Mouse (Mus musculus): Measurements from ENCODE around the gene Map3k20. TPM values are rescaled to one million over a fixed set of nuclear protein-coding genes. Genes with fewer than 3 reads are reported as not detected.

Map3k20 gene
- polyA plus RNA-seq, 1 experiment = 9.9 TPM

- no peak for DNase-seq (ENCODE audit: extremely low spot score in 1 of 2, low spot score in 1 of 2)
These were observed 33.8 kb downstream of the Map3k20 start for GRCm38 (mm10) chr2:72319028-72319798.

GRCm38 (mm10) chr2:72320661-72321060, 35.2 kb downstream of the Map3k20 start:
- no peak for DNase-seq (ENCODE audit: extremely low spot score in 1 of 2, low spot score in 1 of 2)

- no peak for DNase-seq (ENCODE audit: extremely low spot score in 1 of 2, low spot score in 1 of 2)
These were observed 36.2 kb downstream of the Map3k20 start for GRCm38 (mm10) chr2:72321591-72321990.

- DNase-seq (ENCODE audit: extremely low spot score in 1 of 2, low spot score in 1 of 2) = no peak
These were observed 37.4 kb downstream of the Map3k20 start for GRCm38 (mm10) chr2:72322681-72323353.

GRCm38 (mm10) chr2:72324436-72324835, 39.0 kb downstream of the Map3k20 start:
- no peak for DNase-seq (ENCODE audit: extremely low spot score in 1 of 2, low spot score in 1 of 2)

- peak in 1 of 2 experiments; percentile 20 for DNase-seq (ENCODE audit: extremely low spot score in 1 of 2, low spot score in 1 of 2)
These were observed 41.1 kb downstream of the Map3k20 start for GRCm38 (mm10) chr2:72326491-72326890.

GRCm38 (mm10) chr2:72328435-72328834, 43.0 kb downstream of the Map3k20 start:
- DNase-seq (ENCODE audit: extremely low spot score in 1 of 2, low spot score in 1 of 2) = no peak

GRCm38 (mm10) chr2:72330955-72331481, 45.6 kb downstream of the Map3k20 start:
- DNase-seq (ENCODE audit: extremely low spot score in 1 of 2, low spot score in 1 of 2) = no peak

- no peak for DNase-seq (ENCODE audit: extremely low spot score in 1 of 2, low spot score in 1 of 2)
These were observed 46.6 kb downstream of the Map3k20 start for GRCm38 (mm10) chr2:72332067-72332466.

- DNase-seq (ENCODE audit: extremely low spot score in 1 of 2, low spot score in 1 of 2) = no peak
These were observed 47.8 kb downstream of the Map3k20 start for GRCm38 (mm10) chr2:72333210-72333609.

DNA sequence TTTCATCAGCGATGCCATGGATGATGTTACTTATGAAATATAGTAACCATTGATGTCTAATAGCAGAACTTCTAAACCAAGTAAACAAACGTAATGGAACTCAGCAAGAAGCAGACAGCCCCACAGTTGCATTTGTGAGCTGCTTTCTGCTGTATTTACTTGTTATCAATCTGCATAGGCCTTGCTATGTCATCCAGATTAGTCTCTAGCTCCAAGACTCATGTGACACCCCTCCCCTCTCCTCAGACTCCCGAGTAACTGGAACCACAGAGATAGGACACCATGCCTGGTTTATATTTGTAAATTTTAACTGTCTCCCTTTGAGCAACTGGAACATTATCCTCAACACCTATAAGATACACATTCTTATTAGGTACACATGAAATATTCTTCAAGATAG, 51.4 kb downstream of the Map3k20 start:
- DNase-seq (ENCODE audit: extremely low spot score in 1 of 2, low spot score in 1 of 2) = no peak

DNA sequence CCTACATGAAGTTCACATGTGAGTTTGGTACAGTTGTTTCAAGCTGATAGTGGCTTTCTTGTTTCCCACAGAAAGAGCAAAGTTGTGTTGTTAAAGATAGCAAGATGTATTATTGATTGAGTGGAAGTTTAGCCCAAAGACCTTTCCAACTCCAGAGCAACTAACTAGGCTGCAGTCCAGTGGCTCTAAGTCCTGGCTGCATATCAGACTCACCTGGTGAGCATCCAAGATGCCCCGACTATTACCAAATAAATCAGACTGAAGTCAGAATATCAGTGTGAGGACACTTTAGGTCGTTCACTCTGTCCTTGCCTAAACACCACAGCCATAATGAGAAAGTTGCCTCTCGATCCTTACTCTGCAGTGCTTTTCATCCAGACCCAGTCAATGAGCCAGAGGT, 59.8 kb downstream of the Map3k20 start:
- no peak for DNase-seq (ENCODE audit: extremely low spot score in 1 of 2, low spot score in 1 of 2)

DNA sequence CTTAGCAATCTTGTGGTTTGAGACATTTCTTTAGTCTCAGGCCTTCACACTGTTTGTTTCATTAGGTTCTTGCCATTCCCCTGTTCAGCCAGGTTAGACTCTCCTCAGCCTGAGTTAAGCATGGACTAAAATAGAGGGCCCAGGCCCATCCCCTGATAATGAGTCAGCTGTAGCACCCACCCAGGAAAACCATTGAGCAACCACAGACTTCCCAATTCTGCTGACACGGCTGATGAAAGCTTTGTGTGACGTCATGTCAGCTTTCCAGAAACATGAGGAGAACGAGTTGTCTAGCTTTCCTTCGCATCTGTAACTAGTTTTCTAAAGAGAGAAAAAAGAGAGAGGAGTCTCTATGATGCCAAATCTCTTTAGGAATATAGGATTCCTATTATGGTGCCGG, 65.9 kb downstream of the Map3k20 start:
- no peak for DNase-seq (ENCODE audit: extremely low spot score in 1 of 2, low spot score in 1 of 2)

DNA sequence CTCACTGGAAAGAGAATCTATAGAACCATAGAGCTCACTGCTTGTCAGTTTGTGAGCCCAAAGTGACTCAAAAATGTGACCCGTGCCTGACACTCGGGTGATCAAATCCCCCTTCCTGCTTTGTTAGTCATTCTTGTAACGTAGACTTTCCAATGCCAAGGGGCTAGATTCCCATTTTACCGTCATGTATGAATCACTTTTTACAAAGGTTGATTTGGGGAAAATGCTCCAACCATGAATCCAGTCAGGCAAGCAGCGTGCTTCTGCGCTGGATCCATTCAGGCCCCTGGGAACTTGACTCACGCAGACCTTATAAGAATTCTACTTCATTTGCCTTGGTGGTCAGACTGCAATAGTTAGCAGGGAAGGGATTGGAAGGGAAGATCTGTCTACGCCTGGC, 66.3 kb downstream of the Map3k20 start:
- DNase-seq (ENCODE audit: extremely low spot score in 1 of 2, low spot score in 1 of 2) = no peak

GRCm38 (mm10) chr2:72352756-72353155, 67.3 kb downstream of the Map3k20 start:
- no peak for DNase-seq (ENCODE audit: extremely low spot score in 1 of 2, low spot score in 1 of 2)

DNA sequence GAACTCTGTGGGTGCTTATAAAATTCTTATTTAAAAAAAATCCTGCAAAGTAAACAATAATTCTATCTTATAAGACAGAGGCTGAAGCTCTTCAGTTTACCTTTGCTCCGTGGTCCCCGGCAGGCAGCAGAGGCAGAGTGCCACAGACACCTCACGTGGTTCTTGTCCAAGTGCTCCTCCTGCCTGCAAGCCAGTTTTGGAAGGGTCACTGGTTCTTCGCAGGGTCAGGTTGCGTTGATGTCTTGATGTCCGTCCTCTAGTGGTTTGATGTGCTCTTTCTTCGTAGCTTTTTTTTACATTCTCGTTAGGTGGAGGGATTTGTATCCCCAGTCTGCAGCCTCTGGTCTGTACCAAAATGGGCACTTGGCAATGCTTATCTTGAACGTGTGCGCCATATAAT, 71.0 kb downstream of the Map3k20 start:
- DNase-seq (ENCODE audit: extremely low spot score in 1 of 2, low spot score in 1 of 2) = no peak

GRCm38 (mm10) chr2:72361572-72361971, 76.1 kb downstream of the Map3k20 start:
- DNase-seq (ENCODE audit: extremely low spot score in 1 of 2, low spot score in 1 of 2) = no peak

DNA sequence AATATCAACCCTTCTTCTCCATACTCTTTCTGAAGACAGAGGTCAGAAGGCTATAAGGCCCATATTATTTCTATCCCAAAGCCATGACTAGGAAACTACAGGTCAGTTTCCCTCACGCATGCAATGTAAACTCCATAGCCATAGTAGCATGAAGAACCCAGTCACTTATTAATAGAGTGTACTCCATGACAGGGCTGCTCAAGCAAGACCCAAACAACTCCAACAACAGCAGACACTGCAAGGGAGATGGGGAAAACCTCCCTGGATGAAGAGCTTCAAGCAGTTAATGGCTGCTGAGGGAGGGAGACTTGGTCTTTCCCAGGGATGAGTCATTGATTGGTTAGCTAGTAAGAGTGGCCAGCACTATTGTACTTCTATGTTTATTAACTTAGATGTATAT, 78.0 kb downstream of the Map3k20 start:
- DNase-seq (ENCODE audit: extremely low spot score in 1 of 2, low spot score in 1 of 2) = no peak

DNA sequence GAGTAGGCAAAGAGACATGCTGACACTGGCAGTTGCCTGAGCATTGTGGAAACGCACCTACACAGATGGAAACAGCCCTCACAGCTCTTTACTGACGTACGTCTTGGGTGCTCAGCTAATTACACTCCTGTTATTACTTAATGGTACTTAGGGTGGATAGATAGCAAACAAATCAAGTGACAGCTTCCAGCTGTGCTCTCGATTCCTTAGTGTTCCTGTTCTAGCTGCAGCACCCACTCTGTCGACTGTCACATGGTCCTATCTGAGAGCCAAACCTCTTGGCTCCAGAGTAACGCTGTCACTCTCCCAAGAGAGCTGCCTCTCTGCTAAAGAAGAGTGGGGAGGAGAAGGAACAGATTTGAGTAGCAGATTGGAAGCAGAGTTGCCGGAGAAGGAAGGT, 80.5 kb downstream of the Map3k20 start:
- DNase-seq (ENCODE audit: extremely low spot score in 1 of 2, low spot score in 1 of 2) = no peak

- no peak for DNase-seq (ENCODE audit: extremely low spot score in 1 of 2, low spot score in 1 of 2)
These were observed 81.1 kb downstream of the Map3k20 start for GRCm38 (mm10) chr2:72366503-72366902.

- DNase-seq (ENCODE audit: extremely low spot score in 1 of 2, low spot score in 1 of 2) = no peak
These were observed 82.4 kb downstream of the Map3k20 start for GRCm38 (mm10) chr2:72367850-72368249.

- no peak for DNase-seq (ENCODE audit: extremely low spot score in 1 of 2, low spot score in 1 of 2)
These were observed 83.7 kb downstream of the Map3k20 start for GRCm38 (mm10) chr2:72369140-72369600.
